Mouse (Mus musculus) neural tube, embryonic 14.5 days (tissue): ENCODE data around the gene Ctnna2. TPM values are rescaled to one million over a fixed set of nuclear protein-coding genes. Genes with fewer than 3 reads are reported as not detected.

Source experiments
- ATAC-seq: fragments of 200-750 bp; cut with Nextera tagmentation; 2 replicates; pipeline ENCODE4 v1.8.0; 2017; ENCODE audit warnings: low read depth, mild to moderate bottlenecking, moderate TSS enrichment, moderate library complexity
- H3K27ac ChIP-seq: fragments of 300-500 bp; sonication (generic); 2 replicates; pipeline ENCODE4 v1.5.1; 2014; ENCODE audit warnings: low read depth, mild to moderate bottlenecking, control low read depth, low read length, moderate library complexity, mixed read lengths
- H3K27me3 ChIP-seq: fragments of 300-500 bp; sonication (generic); 2 replicates; pipeline ENCODE4 v1.6.1; 2014; ENCODE audit warnings: low read length; ENCODE audit not compliant: control insufficient read depth, insufficient read depth
- H3K36me3 ChIP-seq: fragments of 300-500 bp; sonication (generic); 2 replicates; pipeline ENCODE4 v1.6.1; 2014; ENCODE audit warnings: low read length, mixed read lengths; ENCODE audit not compliant: control insufficient read depth, insufficient read depth
- H3K4me1 ChIP-seq: fragments of 300-500 bp; sonication (generic); 2 replicates; pipeline ENCODE4 v1.6.1; 2014; ENCODE audit warnings: low read length; ENCODE audit not compliant: control insufficient read depth, insufficient read depth
- H3K4me2 ChIP-seq: fragments of 300-500 bp; sonication (generic); 2 replicates; pipeline ENCODE4 v1.6.1; 2014; ENCODE audit warnings: mild to moderate bottlenecking, low read depth, low read length, control low read depth
- H3K4me3 ChIP-seq: fragments of 300-500 bp; sonication (generic); 2 replicates; pipeline ENCODE4 v1.5.1; 2014; ENCODE audit warnings: low read depth, low read length, control low read depth, mixed read lengths
- H3K9ac ChIP-seq: fragments of 300-500 bp; sonication (generic); replicated peaks from 2 replicates; pipeline ENCODE4 v1.6.1; 2014; ENCODE audit warnings: low read depth, mild to moderate bottlenecking, control low read depth, low read length, mixed read lengths
- H3K9me3 ChIP-seq: fragments of 300-500 bp; sonication (generic); 2 replicates; pipeline ENCODE4 v1.6.1; 2016; ENCODE audit warnings: low read length; ENCODE audit not compliant: control insufficient read depth
- WGBS: fragments of 180-500 bp; shearing (Covaris S2); extraction: QIAGEN DNeasy Blood & Tissue Kit; methylation state at CpG from one replicate; pipeline ENCODE4 v1.1.7; 2014; 5-methylcytosine and 5-hydroxymethylcytosine counted together
- polyA plus RNA-seq: library from polyadenylated mRNA; unstranded; fragments of >200 nt; fragmentation: Nextera tagmentation; extraction: Ambion mirVana; gene quantifications from 2 replicates; pipeline ENCODE4 v1.2.1, GENCODE M21; 2014

Ctnna2 gene
- polyA plus RNA-seq, 1 experiment from 2014 or later: 108 TPM

DNA sequence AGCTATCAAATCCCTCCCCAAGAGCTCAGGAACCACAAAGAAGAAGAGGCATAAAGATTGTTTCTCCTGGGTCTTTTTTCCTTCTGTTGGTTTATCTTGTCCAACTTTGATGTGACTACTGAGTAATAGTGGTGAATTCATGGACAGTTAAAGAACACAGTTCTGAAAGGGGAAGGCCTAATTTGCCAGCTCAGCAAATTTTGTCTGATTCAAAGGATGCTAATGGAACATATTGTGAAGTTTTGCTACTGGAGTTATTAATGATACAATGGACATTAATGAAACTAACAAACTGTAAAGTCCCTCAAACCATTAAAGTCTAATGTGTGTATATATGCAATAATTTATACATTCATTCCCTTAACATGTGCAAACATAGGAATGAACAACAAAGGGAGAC lies 635.7 kb downstream of the Ctnna2 start:
- no peaks in the 10 kb centered on the region for H3K27me3 ChIP-seq
- no peak overlapping the region for H3K9ac ChIP-seq

DNA sequence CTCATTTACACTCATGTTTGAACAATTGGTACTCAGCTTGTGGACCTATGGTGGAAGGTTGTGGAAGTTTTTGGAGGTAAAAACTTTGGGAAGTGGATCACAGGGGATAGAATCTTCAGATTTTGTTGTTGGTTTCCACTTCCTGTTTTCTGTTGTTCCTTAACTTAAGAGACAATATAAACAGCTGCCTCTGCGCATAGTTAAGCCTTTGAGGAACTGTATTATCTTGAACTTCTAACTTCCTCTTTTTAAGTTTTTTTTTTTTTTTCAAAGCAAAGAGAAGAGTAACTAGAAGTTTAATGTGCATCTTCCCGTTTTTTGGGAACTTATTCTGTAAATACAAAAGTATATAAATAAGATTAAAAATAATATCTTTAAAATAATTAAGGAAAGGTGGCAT lies 644.0 kb downstream of the Ctnna2 start:
- Histone ChIP-seq H3K36me3 (no peaks in the 10 kb centered on the region), H3K4me2 (no peak overlapping the region), H3K27ac (no peak overlapping the region), H3K9me3 (no peaks in the 10 kb centered on the region), H3K4me1 (no peaks in the 10 kb centered on the region), H3K4me3 (no peak overlapping the region), H3K27me3 (no peaks in the 10 kb centered on the region), H3K9ac (no peak overlapping the region)
- 90% methylated on average over 2 of the region's 2 CpGs for WGBS
- no peak for ATAC-seq

More for the DNA sequence above, 635.7 kb downstream of the Ctnna2 start:
- Histone ChIP-seq H3K27ac (no peak overlapping the region), H3K36me3 (no peaks in the 10 kb centered on the region), H3K9me3 (no peaks in the 10 kb centered on the region), H3K4me1 (no peaks in the 10 kb centered on the region), H3K4me2 (no peak overlapping the region), H3K4me3 (no peak overlapping the region)
- no peak for ATAC-seq

DNA sequence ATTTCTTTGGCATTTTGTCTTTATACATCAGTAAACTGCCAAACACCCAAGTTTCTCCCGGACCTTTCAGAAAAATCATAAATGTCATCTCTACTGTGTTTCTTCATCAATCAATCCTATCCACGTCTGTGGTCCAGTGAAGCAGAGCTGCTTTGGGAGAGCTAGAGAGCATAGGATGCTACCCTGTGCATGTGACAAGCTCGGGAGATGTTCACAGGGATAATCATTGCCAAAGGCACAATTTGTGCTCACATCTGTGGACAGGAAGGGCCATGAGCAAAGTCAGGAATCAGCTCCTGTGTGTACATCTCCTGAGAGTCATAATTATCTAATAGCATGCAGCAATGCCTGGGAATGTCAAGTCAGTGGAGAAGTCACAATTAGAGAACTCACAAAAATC lies 654.8 kb downstream of the Ctnna2 start:
- no peak overlapping the region for H3K4me2 ChIP-seq

DNA sequence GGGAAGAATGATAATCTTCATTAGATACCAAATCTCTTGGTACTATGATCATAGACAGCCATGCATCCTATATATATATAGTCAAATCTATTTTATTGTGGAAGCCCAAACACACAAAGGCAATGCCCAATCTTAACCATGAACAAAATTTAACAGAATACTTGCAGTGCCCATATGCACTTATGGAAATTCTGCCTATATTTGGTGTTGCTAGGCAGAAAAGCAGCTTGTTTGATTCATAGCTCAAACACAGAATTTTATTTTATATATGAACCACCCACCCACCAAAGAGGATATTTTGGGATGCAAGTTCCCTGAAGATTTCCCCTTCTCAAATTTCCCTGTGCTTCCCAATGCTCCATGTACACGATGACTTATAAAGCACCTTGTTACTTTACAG lies 655.2 kb downstream of the Ctnna2 start:
- no peaks in the 10 kb centered on the region for H3K36me3 ChIP-seq
- no peaks in the 10 kb centered on the region for H3K27me3 ChIP-seq
- H3K4me1 ChIP-seq: 0 out of 2 replicates have a peak, but pooled peaks cover 3% of the 10 kb centered on the region
- no peak overlapping the region for H3K9ac ChIP-seq
- H3K4me3 ChIP-seq: no peak overlapping the region
- H3K9me3 ChIP-seq: no peaks in the 10 kb centered on the region
- H3K4me2 ChIP-seq: no peak overlapping the region
- no peak for ATAC-seq
- H3K27ac ChIP-seq: no peak overlapping the region
- 81% methylated on average over 1 of the region's 1 CpGs for WGBS

More for the DNA sequence above, 654.8 kb downstream of the Ctnna2 start:
- no peak for ATAC-seq
- Histone ChIP-seq H3K36me3 (no peaks in the 10 kb centered on the region), H3K9ac (no peak overlapping the region), H3K9me3 (no peaks in the 10 kb centered on the region), H3K27me3 (no peaks in the 10 kb centered on the region), H3K27ac (no peak overlapping the region), H3K4me1 (0 out of 2 replicates have a peak, but pooled peaks cover 3% of the 10 kb centered on the region), H3K4me3 (no peak overlapping the region)
- WGBS: 37% methylated on average over 3 of the region's 3 CpGs

DNA sequence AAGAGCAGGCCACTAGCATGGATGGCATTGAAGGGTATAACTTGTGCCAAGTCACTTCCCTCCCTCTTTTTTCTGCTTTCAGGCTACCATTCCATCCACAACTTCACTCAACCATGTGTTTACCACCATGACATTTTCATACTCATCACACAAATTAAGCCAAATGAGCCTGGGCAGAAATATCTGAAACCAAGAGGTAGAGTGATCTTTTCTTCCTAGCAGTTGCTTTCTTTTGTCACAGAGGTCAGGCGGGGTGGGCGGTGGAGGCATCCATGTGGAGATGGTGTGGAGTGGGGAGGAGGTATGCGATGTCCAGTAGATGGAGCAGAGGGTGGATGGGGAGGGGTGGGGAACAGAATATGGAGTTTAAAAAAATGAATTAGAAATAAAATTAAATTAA lies 672.7 kb downstream of the Ctnna2 start:
- no peak overlapping the region for H3K27ac ChIP-seq
- H3K9ac ChIP-seq: no peak overlapping the region
- H3K4me2 ChIP-seq: no peak overlapping the region
- WGBS: 95% methylated on average over 3 of the region's 3 CpGs
- H3K4me3 ChIP-seq: no peak overlapping the region
- no peaks in the 10 kb centered on the region for H3K9me3 ChIP-seq
- H3K4me1 ChIP-seq: no peaks in the 10 kb centered on the region
- no peaks in the 10 kb centered on the region for H3K36me3 ChIP-seq
- ATAC-seq: no peak
- H3K27me3 ChIP-seq: no peaks in the 10 kb centered on the region

DNA sequence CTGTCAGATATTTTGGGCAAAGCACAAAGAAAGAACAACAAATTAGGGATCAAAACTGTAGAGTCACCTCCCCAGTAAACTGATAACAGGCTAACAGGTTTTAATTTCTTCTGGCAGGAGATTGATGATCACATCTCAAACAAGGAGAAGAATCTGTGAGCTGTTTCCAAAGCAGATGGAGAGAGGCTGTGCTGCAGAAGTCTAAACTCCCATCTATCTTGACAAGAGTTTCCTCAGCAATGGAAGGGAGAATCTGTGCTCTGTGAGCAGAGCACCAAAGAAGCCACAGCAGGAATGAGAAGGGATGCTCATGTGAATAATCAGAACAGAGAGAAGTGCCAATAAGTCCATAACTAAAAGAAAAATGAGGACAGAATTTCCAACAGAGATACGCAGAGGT lies 678.2 kb downstream of the Ctnna2 start:
- H3K4me2 ChIP-seq: no peak overlapping the region
- 96% methylated on average over 1 of the region's 1 CpGs for WGBS
- H3K9me3 ChIP-seq: no peaks in the 10 kb centered on the region
- no peaks in the 10 kb centered on the region for H3K36me3 ChIP-seq
- H3K27ac ChIP-seq: no peak overlapping the region
- H3K27me3 ChIP-seq: no peaks in the 10 kb centered on the region
- ATAC-seq: no peak
- H3K4me1 ChIP-seq: no peaks in the 10 kb centered on the region
- no peak overlapping the region for H3K4me3 ChIP-seq
- H3K9ac ChIP-seq: no peak overlapping the region

DNA sequence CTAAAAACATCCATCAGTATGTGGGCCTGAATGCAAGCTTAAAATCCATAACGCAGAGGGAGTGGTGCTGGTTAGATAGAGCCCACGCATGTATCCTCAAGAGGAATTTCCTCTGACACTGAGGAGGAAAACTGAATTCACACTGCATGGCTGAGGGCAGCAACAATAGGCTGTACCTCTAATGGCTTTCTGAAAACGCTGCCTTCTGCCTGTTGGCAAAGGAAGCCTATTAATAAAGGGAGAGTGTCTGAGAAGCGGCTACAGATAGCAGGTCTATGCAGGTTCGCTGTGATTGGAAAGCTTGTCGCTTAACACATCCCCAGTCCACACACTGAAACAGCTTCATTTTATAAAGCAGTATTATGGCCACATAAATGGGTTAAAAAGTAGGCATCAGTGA lies 688.1 kb downstream of the Ctnna2 start:
- H3K4me1 ChIP-seq: no peaks in the 10 kb centered on the region
- 53% methylated on average over 6 of the region's 6 CpGs for WGBS

DNA sequence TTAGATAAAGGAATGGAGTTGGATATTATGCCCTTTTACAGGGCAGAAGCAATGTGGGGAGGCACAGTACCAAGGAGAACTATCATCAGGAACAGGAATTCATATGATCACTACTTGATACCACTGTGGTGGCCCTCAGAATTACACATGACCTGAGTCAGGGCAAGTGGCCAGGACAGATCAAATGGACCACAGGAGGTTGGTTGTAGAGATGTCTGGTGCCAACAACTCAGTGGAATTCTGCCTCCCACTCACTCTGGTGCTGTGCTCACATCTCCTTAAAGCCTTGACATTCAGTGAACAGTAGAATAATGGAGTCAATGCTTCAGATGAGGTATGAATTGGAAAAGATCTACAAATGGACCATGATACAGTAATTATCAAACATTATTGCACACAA lies 691.1 kb downstream of the Ctnna2 start:
- Histone ChIP-seq H3K9ac (no peak overlapping the region), H3K4me3 (no peak overlapping the region), H3K27ac (no peak overlapping the region), H3K36me3 (no peaks in the 10 kb centered on the region), H3K4me2 (no peak overlapping the region), H3K9me3 (no peaks in the 10 kb centered on the region), H3K4me1 (no peaks in the 10 kb centered on the region), H3K27me3 (no peaks in the 10 kb centered on the region)
- no peak for ATAC-seq

More for the DNA sequence above, 688.1 kb downstream of the Ctnna2 start:
- H3K36me3 ChIP-seq: no peaks in the 10 kb centered on the region
- no peak overlapping the region; the same call in 1 of the 2 replicates for H3K27ac ChIP-seq
- no peaks in the 10 kb centered on the region for H3K9me3 ChIP-seq
- no peak; the same call in 1 of the 2 replicates for ATAC-seq
- H3K4me3 ChIP-seq: no peak overlapping the region
- no peak overlapping the region for H3K9ac ChIP-seq
- H3K27me3 ChIP-seq: no peaks in the 10 kb centered on the region
- H3K4me2 ChIP-seq: no peak overlapping the region

DNA sequence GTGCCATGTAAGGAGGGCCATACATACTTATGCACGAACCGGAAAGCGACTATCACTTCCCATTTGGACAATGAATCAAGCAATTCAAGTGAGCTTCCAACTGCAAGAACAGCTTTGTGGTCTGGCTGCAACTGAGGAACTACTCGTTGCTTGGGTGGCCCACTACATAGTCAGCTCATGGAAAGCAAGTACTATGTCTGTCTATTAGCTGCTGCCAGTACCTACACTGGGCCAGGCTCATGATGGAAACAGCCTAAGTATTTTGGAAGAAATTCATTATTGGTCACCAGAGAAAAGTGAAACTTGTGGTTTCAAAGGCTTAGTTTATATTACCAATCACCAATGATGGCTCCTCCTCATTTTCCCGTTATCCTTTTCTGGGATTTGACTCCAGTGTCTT lies 693.2 kb downstream of the Ctnna2 start:
- Histone ChIP-seq H3K27me3 (no peaks in the 10 kb centered on the region), H3K9ac (no peak overlapping the region), H3K4me1 (no peaks in the 10 kb centered on the region), H3K9me3 (no peaks in the 10 kb centered on the region), H3K36me3 (no peaks in the 10 kb centered on the region), H3K4me3 (no peak overlapping the region), H3K27ac (no peak overlapping the region), H3K4me2 (no peak overlapping the region)
- ATAC-seq: no peak
- WGBS: 75% methylated on average over 5 of the region's 5 CpGs

DNA sequence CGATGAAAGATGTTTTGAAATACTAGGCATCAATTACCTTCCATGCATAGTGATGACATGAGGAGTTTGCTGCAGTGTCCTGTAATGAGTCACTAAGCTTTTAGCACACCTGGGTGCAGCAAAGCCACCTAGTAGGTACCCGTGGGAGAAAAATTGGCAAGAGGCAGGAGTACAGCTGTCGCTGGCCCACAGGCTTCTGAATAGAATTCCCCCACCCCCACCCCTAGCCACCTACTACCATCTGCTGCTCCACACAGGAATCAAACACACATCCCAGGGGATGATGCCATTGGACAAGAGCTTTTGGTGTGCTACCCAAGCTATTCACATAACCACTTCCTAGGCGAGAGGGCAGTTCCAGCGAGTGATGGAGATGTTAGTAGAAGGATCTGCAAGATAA lies 700.7 kb downstream of the Ctnna2 start:
- Histone ChIP-seq H3K4me3 (no peak overlapping the region), H3K9ac (no peak overlapping the region), H3K4me1 (no peaks in the 10 kb centered on the region), H3K4me2 (no peak overlapping the region), H3K27me3 (no peaks in the 10 kb centered on the region), H3K27ac (no peak overlapping the region), H3K36me3 (no peaks in the 10 kb centered on the region), H3K9me3 (no peaks in the 10 kb centered on the region)
- WGBS: 63% methylated on average over 5 of the region's 5 CpGs
- no peak for ATAC-seq
